Mouse (Mus musculus) adrenal gland, adult 18-20 months (tissue): Measurements from ENCODE around the gene D5Ertd579e. TPM values are rescaled to one million over a fixed set of nuclear protein-coding genes. Genes with fewer than 3 reads are reported as not detected.
A peak's percentile ranks its signal among the peaks of the same experiment; 100 is the strongest.

Experiments
- DNase-seq, 2 experiments: peaks; one replicate each; pipeline ENCODE4 v3.0.0; 2021 to 2022; ENCODE audit warnings: low spot score in 2 of 2
- long read RNA-seq, 2 experiments: library from polyadenylated mRNA; stranded (forward); transcript quantifications; one replicate each; pipeline ENCODE4 v2.0.0; 2021
- total RNA-seq, 2 experiments: library from RNA; stranded (reverse); gene quantifications; 1 replicate in 1 of 2; 2 replicates in 1 of 2; pipeline ENCODE4 v1.2.3; 2021

Gene D5Ertd579e
- total RNA-seq, result 10 to 100 TPM; 73.9 to 87.5 TPM
- long read RNA-seq, experiment 1, full-length matches to known transcripts, result 13 of 26 reads
- long read RNA-seq, experiment 1, partial matches to known transcripts, result 5 of 26 reads
- long read RNA-seq, experiment 1, other reads (novel, unspliced or antisense), result 8 of 26 reads
- long read RNA-seq, experiment 2, full-length matches to known transcripts, result 14 of 42 reads
- long read RNA-seq, experiment 2, partial matches to known transcripts, result 14 of 42 reads
- long read RNA-seq, experiment 2, other reads (novel, unspliced or antisense), result 14 of 42 reads

- DNase-seq, result peak; percentile 95 to 97
Observed at GRCm38 (mm10) chr5:36695461-36696231, at the start of gene D5Ertd579e. D5Ertd579e (minus strand) TSS chr5:36696024.

GRCm38 (mm10) chr5:36742126-36742848 lies 46.5 kb upstream of the D5Ertd579e start:
- peak; percentile 90 for DNase-seq

- DNase-seq, result no peak
Observed at GRCm38 (mm10) chr5:36739829-36740228, 44.0 kb upstream of the D5Ertd579e start.

- no peak for DNase-seq
Observed at GRCm38 (mm10) chr5:36738799-36739615, 43.2 kb upstream of the D5Ertd579e start.

GRCm38 (mm10) chr5:36737765-36738164 lies 41.9 kb upstream of the D5Ertd579e start:
- no peak for DNase-seq

GRCm38 (mm10) chr5:36736009-36736408 lies 40.2 kb upstream of the D5Ertd579e start:
- no peak for DNase-seq

GRCm38 (mm10) chr5:36735106-36735505 lies 39.3 kb upstream of the D5Ertd579e start:
- no peak for DNase-seq

GRCm38 (mm10) chr5:36733405-36733804 lies 37.6 kb upstream of the D5Ertd579e start:
- DNase-seq, result no peak

GRCm38 (mm10) chr5:36731901-36732652 lies 36.3 kb upstream of the D5Ertd579e start:
- peak in 1 of 2 experiments; percentile 16 for DNase-seq

GRCm38 (mm10) chr5:36730689-36731088 lies 34.9 kb upstream of the D5Ertd579e start:
- peak in 1 of 2 experiments; percentile 16 for DNase-seq

GRCm38 (mm10) chr5:36729923-36730322 lies 34.1 kb upstream of the D5Ertd579e start:
- DNase-seq, result no peak

- DNase-seq, result no peak
Observed at GRCm38 (mm10) chr5:36729086-36729473, 33.3 kb upstream of the D5Ertd579e start.

- DNase-seq, result no peak
Observed at GRCm38 (mm10) chr5:36728403-36729085, 32.7 kb upstream of the D5Ertd579e start.

GRCm38 (mm10) chr5:36727776-36728175 lies 32.0 kb upstream of the D5Ertd579e start:
- no peak for DNase-seq

- DNase-seq, result no peak
Observed at GRCm38 (mm10) chr5:36727136-36727535, 31.3 kb upstream of the D5Ertd579e start.

- no peak for DNase-seq
Observed at GRCm38 (mm10) chr5:36726387-36726801, 30.6 kb upstream of the D5Ertd579e start.

GRCm38 (mm10) chr5:36725861-36726260 lies 30.0 kb upstream of the D5Ertd579e start:
- DNase-seq, result peak in 1 of 2 experiments; percentile 19

- DNase-seq, result peak; percentile 51 to 57
Observed at GRCm38 (mm10) chr5:36724274-36724673, 28.4 kb upstream of the D5Ertd579e start.

GRCm38 (mm10) chr5:36723356-36723755 lies 27.5 kb upstream of the D5Ertd579e start:
- peak in 1 of 2 experiments; percentile 15 for DNase-seq
